Comparison of ENCODE assay signal across 31 mouse cellular contexts in genomic region chr4:63638603-63639002, GRCm38 (mm10). TPM values are rescaled to one million over a fixed set of nuclear protein-coding genes. Genes with fewer than 3 reads are reported as not detected.
"Had no signal": no experiment of that assay in that cellular context is flagged by ENCODE, and none has a peak within 500 bp of the region (broad histone marks: within the 10 kb centered on the region; RNA-seq: fewer than 3 reads in every experiment).

No protein-coding gene starts in this region.

- H3K4me1 ChIP-seq: liver, embryonic 13.5 days; midbrain, embryonic 15.5 days; neural tube, embryonic 12.5 days; neural tube, embryonic 15.5 days; stomach, embryonic 15.5 days had no signal

- H3K4me2 ChIP-seq: liver, embryonic 13.5 days; midbrain, embryonic 11.5 days; midbrain, embryonic 15.5 days; neural tube, embryonic 12.5 days; neural tube, embryonic 15.5 days; stomach, embryonic 15.5 days had no signal

- H3K9me3 ChIP-seq: liver, embryonic 13.5 days; midbrain, embryonic 15.5 days; neural tube, embryonic 12.5 days; neural tube, embryonic 15.5 days; stomach, embryonic 15.5 days had no signal

- H3K4me3 ChIP-seq: left cerebral cortex, adult 2 months; liver, embryonic 13.5 days; midbrain, embryonic 15.5 days; neural tube, embryonic 12.5 days; neural tube, embryonic 15.5 days; stomach, embryonic 15.5 days had no signal

- DNase-seq: kidney, adult 9 months; kidney, postnatal 14 days; layer of hippocampus, postnatal 36 days; liver, embryonic 13.5 days; lung, adult 2 months; lung, postnatal 14 days; lung, postnatal 4 days; right cerebral cortex, adult 18-20 months; right cerebral cortex, postnatal 14 days; right cerebral cortex, postnatal 4 days; thymus, adult 18-20 months; thymus, postnatal 4 days had no signal

- H3K36me3 ChIP-seq: liver, embryonic 13.5 days; midbrain, embryonic 15.5 days; neural tube, embryonic 12.5 days; neural tube, embryonic 15.5 days; stomach, embryonic 15.5 days had no signal

- ATAC-seq: midbrain, embryonic 15.5 days had no signal

- H3K27ac ChIP-seq: left cerebral cortex, adult 2 months; liver, embryonic 13.5 days; midbrain, embryonic 15.5 days; neural tube, embryonic 12.5 days; neural tube, embryonic 15.5 days; stomach, embryonic 15.5 days had no signal

- H3K9ac ChIP-seq: liver, embryonic 13.5 days; midbrain, embryonic 15.5 days; neural tube, embryonic 12.5 days; neural tube, embryonic 15.5 days; stomach, embryonic 15.5 days had no signal

- H3K27me3 ChIP-seq: liver, embryonic 13.5 days; midbrain, embryonic 15.5 days; neural tube, embryonic 12.5 days; neural tube, embryonic 15.5 days; stomach, embryonic 15.5 days had no signal

RNA-seq across cellular contexts. Expression of gene Tex48, which starts 16.4 kb away (rescaled TPM):
- total RNA-seq: layer of hippocampus, adult 8-10 months; layer of hippocampus, postnatal 10 days; layer of hippocampus, postnatal 36 days; left cerebral cortex, adult 2 months; left cerebral cortex, postnatal 10 days; left cerebral cortex, postnatal 36 days; liver, adult 2 months; megakaryocyte progenitor cell, adult 5-6 weeks; megakaryocyte-erythroid progenitor cell, adult 5-6 weeks had no signal
- polyA plus RNA-seq: kidney, embryonic 16.5 days; large intestine, adult 2 months; limb, embryonic 11.5 days; limb, embryonic 14.5 days; liver, adult 2 months; liver, embryonic 13.5 days; liver, embryonic 16.5 days; lung, adult 2 months; lung, embryonic 16.5 days; midbrain, embryonic 11.5 days; midbrain, embryonic 15.5 days; neural tube, embryonic 12.5 days; neural tube, embryonic 15.5 days; stomach, embryonic 15.5 days had no signal

RNA-seq across cellular contexts. Expression of gene Gm11214, which starts 24.6 kb away (rescaled TPM):
- total RNA-seq: layer of hippocampus, adult 8-10 months; layer of hippocampus, postnatal 10 days; layer of hippocampus, postnatal 36 days; left cerebral cortex, adult 2 months; left cerebral cortex, postnatal 10 days; left cerebral cortex, postnatal 36 days; liver, adult 2 months; megakaryocyte progenitor cell, adult 5-6 weeks; megakaryocyte-erythroid progenitor cell, adult 5-6 weeks had no signal
- polyA plus RNA-seq: kidney, embryonic 16.5 days; large intestine, adult 2 months; limb, embryonic 11.5 days; limb, embryonic 14.5 days; liver, adult 2 months; liver, embryonic 13.5 days; liver, embryonic 16.5 days; lung, adult 2 months; lung, embryonic 16.5 days; midbrain, embryonic 11.5 days; midbrain, embryonic 15.5 days; neural tube, embryonic 12.5 days; neural tube, embryonic 15.5 days; stomach, embryonic 15.5 days had no signal

RNA-seq across cellular contexts. Expression of gene Gm11213, which starts 33.5 kb away (rescaled TPM):
- total RNA-seq: layer of hippocampus, adult 8-10 months; layer of hippocampus, postnatal 10 days; layer of hippocampus, postnatal 36 days; left cerebral cortex, adult 2 months; left cerebral cortex, postnatal 10 days; left cerebral cortex, postnatal 36 days; liver, adult 2 months; megakaryocyte progenitor cell, adult 5-6 weeks; megakaryocyte-erythroid progenitor cell, adult 5-6 weeks had no signal
- polyA plus RNA-seq: kidney, embryonic 16.5 days; large intestine, adult 2 months; limb, embryonic 11.5 days; limb, embryonic 14.5 days; liver, adult 2 months; liver, embryonic 13.5 days; liver, embryonic 16.5 days; lung, adult 2 months; lung, embryonic 16.5 days; midbrain, embryonic 11.5 days; midbrain, embryonic 15.5 days; neural tube, embryonic 12.5 days; neural tube, embryonic 15.5 days; stomach, embryonic 15.5 days had no signal
